Mouse (Mus musculus) limb, embryonic 10.5 days (tissue): Measurements from ENCODE around the gene Mybpc3. TPM values are rescaled to one million over a fixed set of nuclear protein-coding genes. Genes with fewer than 3 reads are reported as not detected.
A peak's percentile ranks its signal among the peaks of the same experiment; 100 is the strongest.

Source experiments
- DNase-seq: peaks from one replicate; pipeline ENCODE4 v3.0.0-alpha.2; 2017; ENCODE audit warnings: low spot score
- H3K27ac ChIP-seq: fragments of 300-500 bp; sonication (generic); 2 replicates; pipeline ENCODE4 v1.5.1; 2016; ENCODE audit warnings: mild to moderate bottlenecking
- H3K27me3 ChIP-seq: fragments of 300-500 bp; sonication (generic); 2 replicates; pipeline ENCODE4 v1.6.1; 2016; ENCODE audit warnings: low read depth, mild to moderate bottlenecking; ENCODE audit not compliant: poor library complexity, severe bottlenecking
- H3K36me3 ChIP-seq: fragments of 300-500 bp; sonication (generic); 2 replicates; pipeline ENCODE4 v1.6.1; 2016; ENCODE audit warnings: mild to moderate bottlenecking, moderate library complexity
- H3K4me1 ChIP-seq: fragments of 300-500 bp; sonication (generic); 2 replicates; pipeline ENCODE4 v1.6.1; 2016
- H3K4me3 ChIP-seq: fragments of 300-500 bp; sonication (generic); 2 replicates; pipeline ENCODE4 v1.5.1; 2016; ENCODE audit warnings: mild to moderate bottlenecking, moderate library complexity
- H3K9me3 ChIP-seq: fragments of 300-500 bp; sonication (generic); replicated peaks from 2 replicates; pipeline ENCODE4 v1.6.1; 2016; ENCODE audit warnings: mild to moderate bottlenecking
- WGBS: fragments of 180-500 bp; shearing (Covaris S2); methylation state at CpG from one replicate; pipeline ENCODE4 v1.1.7; 2016; 5-methylcytosine and 5-hydroxymethylcytosine counted together
- polyA plus RNA-seq: library from polyadenylated mRNA; unstranded; fragments of >200 nt; fragmentation: Nextera tagmentation; extraction: Ambion mirVana; gene quantifications from 2 replicates; pipeline ENCODE4 v1.2.1, GENCODE M21; 2016

The Mybpc3 gene
- polyA plus RNA-seq, 1 experiment from 2014 or later: 0.44 TPM

- Histone ChIP-seq H3K27me3 (no peaks in the 10 kb centered on the region), H3K9me3 (no peaks in the 10 kb centered on the region), H3K4me1 (no peaks in the 10 kb centered on the region), H3K36me3 (peaks cover 39% of the 10 kb centered on the region), H3K27ac (no peak overlapping the region), H3K4me3 (no peak overlapping the region)
- 82% methylated on average over 5 of the region's 5 CpGs for WGBS
- DNase-seq: no peak
Measured at GRCm38 (mm10) chr2:91163532-91163931, 45.6 kb downstream of the Mybpc3 start.

DNA sequence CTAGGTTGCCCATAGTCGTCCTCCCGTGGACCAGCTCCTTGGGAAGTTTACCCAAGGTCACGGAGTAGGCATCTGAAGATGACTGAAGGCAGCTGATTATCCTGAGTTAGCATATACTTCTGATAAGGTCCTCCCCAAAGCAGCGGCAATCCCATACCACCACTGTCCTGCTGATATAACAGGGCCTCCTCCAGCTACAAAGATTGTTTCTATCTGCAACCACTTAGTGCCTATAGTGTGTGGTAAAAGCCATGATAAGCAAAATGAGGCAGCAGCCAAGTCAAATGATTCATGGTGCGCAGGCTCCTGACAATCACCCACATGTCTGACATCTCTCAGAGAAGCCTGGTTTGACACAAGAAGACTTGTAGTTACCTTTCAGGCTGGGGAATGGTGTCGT lies 47.0 kb downstream of the Mybpc3 start:
- no peak overlapping the region for H3K27ac ChIP-seq
- no peak overlapping the region for H3K4me3 ChIP-seq
- WGBS: 93% methylated on average over 6 of the region's 6 CpGs
- H3K36me3 ChIP-seq: peaks cover 40% of the 10 kb centered on the region
- no peaks in the 10 kb centered on the region for H3K9me3 ChIP-seq
- no peaks in the 10 kb centered on the region for H3K4me1 ChIP-seq
- no peaks in the 10 kb centered on the region for H3K27me3 ChIP-seq
- no peak for DNase-seq

DNA sequence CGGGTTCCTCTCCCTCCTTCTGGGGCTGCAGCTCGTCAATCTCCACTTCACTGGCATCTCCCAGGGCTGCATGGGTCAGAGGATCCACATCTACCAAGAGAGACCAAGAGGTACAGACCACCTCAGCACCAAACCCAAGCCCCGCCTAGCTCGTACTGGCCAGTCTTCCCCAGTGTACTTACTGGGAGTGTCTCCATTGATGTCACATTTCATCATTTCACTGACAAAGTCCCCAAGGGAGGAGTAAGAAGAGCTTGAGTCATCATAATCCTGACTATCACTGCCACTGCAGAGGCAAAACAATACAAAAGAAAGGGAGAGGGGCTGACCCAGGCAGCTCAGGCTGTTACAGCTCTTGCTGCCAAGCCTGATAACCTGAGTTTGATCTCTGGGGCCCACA lies 49.7 kb downstream of the Mybpc3 start:
- Histone ChIP-seq H3K36me3 (peaks cover 32% of the 10 kb centered on the region), H3K4me1 (no peaks in the 10 kb centered on the region), H3K9me3 (no peaks in the 10 kb centered on the region), H3K27me3 (no peaks in the 10 kb centered on the region), H3K27ac (no peak overlapping the region), H3K4me3 (no peak overlapping the region)
- 67% methylated on average over 4 of the region's 4 CpGs for WGBS
- DNase-seq: no peak

DNA sequence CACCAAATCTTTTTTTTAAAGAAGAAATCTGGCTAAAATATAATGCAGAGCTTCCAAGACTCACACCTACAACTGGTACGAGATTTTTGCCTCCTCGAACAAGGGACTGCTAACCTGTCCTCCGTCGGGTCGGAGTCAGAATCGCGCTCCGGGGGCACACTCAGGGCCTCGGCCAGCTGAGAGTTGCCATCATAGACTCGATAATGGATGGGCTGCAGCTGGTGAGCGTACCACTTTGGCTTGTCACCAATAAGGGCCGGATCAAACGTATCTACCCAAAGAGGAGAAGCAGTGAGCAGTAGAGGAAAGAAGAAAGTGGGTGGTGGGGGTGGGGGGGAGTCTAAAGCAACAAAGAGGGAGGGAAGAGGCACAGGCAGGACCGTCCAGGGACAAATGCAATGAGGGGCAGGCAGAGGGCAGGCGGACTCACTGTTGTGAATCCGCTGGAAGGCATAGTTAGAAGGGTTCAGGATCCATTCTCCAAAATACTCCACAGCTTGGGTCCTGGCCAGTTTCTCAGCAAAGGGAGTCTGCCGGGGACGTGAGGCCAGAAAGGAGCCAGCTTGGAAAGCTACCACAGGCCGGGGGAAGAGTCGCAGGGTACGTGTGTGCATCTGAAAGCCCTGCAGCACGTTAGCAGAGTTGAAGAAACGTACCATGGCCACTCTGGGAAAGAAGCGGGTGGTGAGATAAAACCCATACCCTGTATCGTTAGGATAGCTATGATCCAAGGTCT lies 51.8 kb downstream of the Mybpc3 start:
- WGBS: 88% methylated on average over 25 of the region's 25 CpGs

GRCm38 (mm10) chr2:91175490-91175889 lies 57.5 kb downstream of the Mybpc3 start:
- 89% methylated on average over 4 of the region's 4 CpGs for WGBS
- no peak for DNase-seq
- Histone ChIP-seq H3K4me3 (no peak overlapping the region), H3K9me3 (no peaks in the 10 kb centered on the region), H3K27me3 (no peaks in the 10 kb centered on the region), H3K4me1 (no peaks in the 10 kb centered on the region), H3K27ac (no peak overlapping the region), H3K36me3 (peaks cover 9% of the 10 kb centered on the region)

More for the DNA sequence above, 51.8 kb downstream of the Mybpc3 start:
- no peak for DNase-seq
- Histone ChIP-seq H3K36me3 (peaks cover 32% of the 10 kb centered on the region), H3K9me3 (no peaks in the 10 kb centered on the region), H3K27ac (no peak overlapping the region), H3K4me3 (no peak overlapping the region), H3K27me3 (no peaks in the 10 kb centered on the region), H3K4me1 (no peaks in the 10 kb centered on the region)

GRCm38 (mm10) chr2:91176234-91176633 lies 58.3 kb downstream of the Mybpc3 start:
- H3K9me3 ChIP-seq: no peaks in the 10 kb centered on the region
- H3K4me1 ChIP-seq: no peaks in the 10 kb centered on the region
- peaks cover 9% of the 10 kb centered on the region for H3K36me3 ChIP-seq
- H3K27ac ChIP-seq: no peak overlapping the region
- peaks cover 6% of the 10 kb centered on the region; the same call in 1 of the 2 replicates for H3K27me3 ChIP-seq
- no peak overlapping the region for H3K4me3 ChIP-seq
- WGBS: 78% methylated on average over 6 of the region's 6 CpGs
- DNase-seq: no peak

GRCm38 (mm10) chr2:91179825-91180224 lies 61.9 kb downstream of the Mybpc3 start:
- H3K27ac ChIP-seq: no peak overlapping the region
- DNase-seq: no peak
- H3K27me3 ChIP-seq: peaks cover 15% of the 10 kb centered on the region
- no peaks in the 10 kb centered on the region for H3K9me3 ChIP-seq
- no peak overlapping the region for H3K4me3 ChIP-seq
- WGBS: 45% methylated on average over 4 of the region's 4 CpGs
- H3K36me3 ChIP-seq: peaks cover 3% of the 10 kb centered on the region; the same call in 1 of the 2 replicates
- peaks cover 21% of the 10 kb centered on the region for H3K4me1 ChIP-seq

DNA sequence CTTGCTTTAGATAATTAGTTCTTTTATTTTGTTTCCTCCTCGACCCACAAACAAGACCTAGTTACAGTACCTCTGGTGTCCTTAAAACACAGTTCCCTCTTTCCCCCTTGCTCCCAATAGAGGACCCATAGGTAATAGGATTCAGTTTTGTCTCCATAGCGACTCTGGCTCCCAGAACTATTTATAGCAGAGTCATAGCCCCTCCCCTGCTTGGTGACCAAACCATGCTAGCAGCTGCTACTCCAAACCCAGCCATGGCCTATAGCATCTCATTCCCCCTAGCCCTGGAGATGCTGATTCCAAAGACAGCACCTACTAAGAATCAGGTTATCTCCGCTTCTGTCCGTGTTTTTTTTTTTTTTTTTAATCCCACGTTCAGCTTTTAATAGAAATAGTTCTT lies 62.8 kb downstream of the Mybpc3 start:
- Histone ChIP-seq H3K4me1 (peaks cover 21% of the 10 kb centered on the region), H3K36me3 (peaks cover 3% of the 10 kb centered on the region; the same call in 1 of the 2 replicates), H3K9me3 (no peaks in the 10 kb centered on the region), H3K4me3 (no peak overlapping the region), H3K27ac (no peak overlapping the region), H3K27me3 (peaks cover 15% of the 10 kb centered on the region)
- no peak for DNase-seq
- 80% methylated on average over 5 of the region's 5 CpGs for WGBS

DNA sequence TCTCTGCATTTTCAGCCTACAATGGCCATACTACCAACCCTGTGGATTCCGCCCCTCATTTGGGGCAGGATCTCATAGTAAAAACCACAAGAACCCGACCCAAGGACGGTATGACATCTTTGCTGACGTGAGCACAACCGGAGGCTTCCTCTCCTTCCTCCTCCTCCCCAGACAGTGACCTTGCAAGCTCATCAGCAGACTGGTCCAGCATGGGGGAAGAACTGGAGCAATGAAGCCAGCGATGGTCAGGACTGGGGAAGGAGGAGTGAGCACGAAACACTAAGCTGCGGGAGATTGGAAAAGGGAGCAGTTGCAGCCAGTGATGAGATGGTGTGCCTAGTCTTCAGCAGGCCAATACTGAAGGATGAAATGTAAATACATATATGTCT lies 64.1 kb downstream of the Mybpc3 start:
- WGBS: 15% methylated on average over 8 of the region's 8 CpGs
- Histone ChIP-seq H3K27ac (no peak overlapping the region), H3K4me3 (peak overlapping the region; percentile 82)

GRCm38 (mm10) chr2:91182405-91183147 lies 64.6 kb downstream of the Mybpc3 start:
- Histone ChIP-seq H3K4me1 (peaks cover 21% of the 10 kb centered on the region), H3K27me3 (peaks cover 15% of the 10 kb centered on the region), H3K9me3 (no peaks in the 10 kb centered on the region), H3K27ac (peak overlapping the region; percentile 86), H3K36me3 (peaks cover 3% of the 10 kb centered on the region; the same call in 1 of the 2 replicates), H3K4me3 (peak overlapping the region; percentile 82)
- peak; percentile 83 for DNase-seq
- WGBS: under 1% methylated on average over 81 of the region's 81 CpGs

More for the DNA sequence above, 64.1 kb downstream of the Mybpc3 start:
- DNase-seq: no peak
- Histone ChIP-seq H3K9me3 (no peaks in the 10 kb centered on the region), H3K27me3 (peaks cover 15% of the 10 kb centered on the region), H3K36me3 (peaks cover 3% of the 10 kb centered on the region; the same call in 1 of the 2 replicates), H3K4me1 (peaks cover 21% of the 10 kb centered on the region)

GRCm38 (mm10) chr2:91183148-91183513 lies 65.2 kb downstream of the Mybpc3 start:
- H3K27me3 ChIP-seq: peaks cover 15% of the 10 kb centered on the region
- peaks cover 21% of the 10 kb centered on the region for H3K4me1 ChIP-seq
- peak overlapping the region; percentile 82 for H3K4me3 ChIP-seq
- no peaks in the 10 kb centered on the region for H3K9me3 ChIP-seq
- WGBS: 0% methylated on average over 9 of the region's 9 CpGs
- H3K27ac ChIP-seq: peak overlapping the region; percentile 86
- H3K36me3 ChIP-seq: no peaks in the 10 kb centered on the region
- DNase-seq: peak; percentile 95

DNA sequence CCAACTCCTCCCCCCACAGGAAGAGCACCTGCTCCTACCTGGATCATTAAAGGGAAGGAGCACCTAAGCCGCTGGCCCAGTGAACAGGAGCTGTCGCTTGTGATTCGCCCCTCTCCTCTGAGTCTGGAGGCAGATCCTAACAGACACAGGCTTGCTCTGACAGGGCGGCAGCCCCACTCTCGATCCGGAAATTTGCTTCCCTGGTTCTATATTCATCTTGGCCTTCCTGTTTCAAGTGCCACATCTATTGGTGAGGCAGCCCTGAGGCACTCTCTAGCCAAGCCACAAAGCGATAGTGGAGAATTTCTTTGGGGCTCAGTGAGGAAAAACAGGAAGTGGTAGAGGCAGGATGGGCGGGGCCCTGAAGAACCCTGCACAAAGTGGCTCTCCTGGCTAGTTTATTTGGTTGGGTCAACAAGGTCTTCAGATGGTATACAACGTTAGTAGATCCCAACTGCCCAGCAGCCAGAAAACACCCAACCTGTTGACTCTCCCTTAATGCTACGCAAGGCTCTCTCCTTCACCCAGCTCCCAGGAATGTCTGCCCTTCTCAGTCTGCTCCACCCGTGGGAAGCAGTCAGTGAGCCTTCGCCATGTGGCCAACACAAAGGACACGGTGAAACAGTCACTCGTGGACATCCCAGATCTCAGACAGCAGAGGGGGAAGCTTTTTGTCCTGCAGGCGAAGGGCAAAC lies 65.9 kb downstream of the Mybpc3 start, which contains the start of gene Madd:
Madd (minus strand) TSS at position 127 of the 695 bp plus-strand sequence.
- WGBS: 67% methylated on average over 15 of the region's 15 CpGs
- Histone ChIP-seq H3K36me3 (no peaks in the 10 kb centered on the region), H3K27ac (peak within 1 kb of the TSS; percentile 86), H3K4me1 (peaks cover 21% of the 10 kb centered on the region), H3K4me3 (peak within 1 kb of the TSS; percentile 82), H3K9me3 (no peaks in the 10 kb centered on the region), H3K27me3 (peaks cover 15% of the 10 kb centered on the region)
- DNase-seq: no peak
